Mouse (Mus musculus) MEL (cell line): ENCODE measurements around the gene Dcaf4. TPM values are rescaled to one million over a fixed set of nuclear protein-coding genes. Genes with fewer than 3 reads are reported as not detected.

ENCODE experiments used
- DNase-seq: peaks from one replicate; pipeline ENCODE4 v3.0.0; 2011; ENCODE audit warnings: low read depth, low spot score
- H3K27ac ChIP-seq: 2 replicates; pipeline ENCODE4 v1.5.1; 2012; ENCODE audit warnings: low read depth, mild to moderate bottlenecking, control low read depth, low read length, moderate library complexity; ENCODE audit not compliant: control insufficient read depth
- H3K27me3 ChIP-seq, 2 experiments: fragments of 150-350 bp in 1 of 2; sonication (generic) in 1 of 2; 2 replicates each; pipeline ENCODE4 v1.6.1; 2012; ENCODE audit warnings: low read length in 2 of 2, mild to moderate bottlenecking in 2 of 2, improper control_type of control experiment in 1 of 2, moderate library complexity in 1 of 2; ENCODE audit not compliant: insufficient read depth in 2 of 2, control insufficient read depth in 1 of 2
- H3K36me3 ChIP-seq, 2 experiments: 2 replicates each; pipeline ENCODE4 v1.6.1; 2012 to 2014; ENCODE audit warnings: low read length in 2 of 2, improper control_type of control experiment in 1 of 2, inconsistent platforms in 1 of 2, mild to moderate bottlenecking in 1 of 2; ENCODE audit not compliant: insufficient read depth in 2 of 2, control insufficient read depth in 1 of 2
- H3K4me1 ChIP-seq, 2 experiments: fragments of 150-350 bp in 1 of 2; sonication (generic) in 1 of 2; 2 replicates each; pipeline ENCODE4 v1.6.1; 2012; ENCODE audit warnings: low read length in 2 of 2, improper control_type of control experiment in 1 of 2, mild to moderate bottlenecking in 1 of 2; ENCODE audit not compliant: insufficient read depth in 2 of 2, control insufficient read depth in 1 of 2
- H3K4me3 ChIP-seq, 2 experiments: fragments of 150-350 bp in 1 of 2; sonication (generic) in 1 of 2; 2 replicates each; pipeline ENCODE4 v1.5.1; 2012; ENCODE audit warnings: low read depth in 2 of 2, low read length in 2 of 2, mild to moderate bottlenecking in 2 of 2, moderate library complexity in 2 of 2, control low read depth in 1 of 2, improper control_type of control experiment in 1 of 2; ENCODE audit not compliant: control insufficient read depth in 1 of 2, insufficient read depth in 1 of 2
- H3K79me2 ChIP-seq: 2 replicates; pipeline ENCODE4 v1.6.1; 2012; ENCODE audit warnings: mild to moderate bottlenecking, low read length, moderate library complexity; ENCODE audit not compliant: control insufficient read depth, poor library complexity, insufficient read depth
- H3K9ac ChIP-seq: 2 replicates; pipeline ENCODE4 v1.6.1; 2012; ENCODE audit warnings: low read depth, mild to moderate bottlenecking, control low read depth, low read length, moderate library complexity; ENCODE audit not compliant: control insufficient read depth, poor library complexity, severe bottlenecking
- H3K9me3 ChIP-seq: fragments of 150-350 bp; sonication (generic); replicated peaks from 2 replicates; pipeline ENCODE4 v1.6.1; 2012; ENCODE audit warnings: mild to moderate bottlenecking, low read length, improper control_type of control experiment, moderate library complexity; ENCODE audit not compliant: insufficient read depth
- BHLHE40 ChIP-seq: IDR thresholded peaks from 2 replicates; pipeline ENCODE4 v1.6.1; 2012; ENCODE audit warnings: low read depth, mild to moderate bottlenecking, inconsistent platforms, low read length, improper control_type of control experiment, borderline replicate concordance
- CHD1 ChIP-seq: IDR thresholded peaks from 2 replicates; pipeline ENCODE4 v1.6.1; 2012; ENCODE audit warnings: low read depth, mild to moderate bottlenecking, inconsistent platforms, low read length, improper control_type of control experiment
- CTCF ChIP-seq, 3 experiments: IDR thresholded peaks in 2 of 3; conservative IDR thresholded peaks in 1 of 3; 2 replicates each; pipeline ENCODE4 v1.5.1; 2011 to 2012; ENCODE audit warnings: low read length in 3 of 3, low read depth in 2 of 3, mild to moderate bottlenecking in 2 of 3, improper control_type of control experiment in 1 of 3, inconsistent platforms in 1 of 3, mixed read lengths in 1 of 3, moderate library complexity in 1 of 3; ENCODE audit not compliant: control insufficient read depth in 1 of 3, insufficient read depth in 1 of 3, poor library complexity in 1 of 3, severe bottlenecking in 1 of 3
- E2F4 ChIP-seq: IDR thresholded peaks from 2 replicates; pipeline ENCODE4 v1.6.1; 2011; ENCODE audit warnings: low read depth, low read length, improper control_type of control experiment, borderline replicate concordance
- EP300 ChIP-seq, 2 experiments: IDR thresholded peaks; 2 replicates each; pipeline ENCODE4 v1.6.1; 2011; ENCODE audit warnings: improper control_type of control experiment in 2 of 2, low read length in 2 of 2, low read depth in 1 of 2, mild to moderate bottlenecking in 1 of 2
- ETS1 ChIP-seq: IDR thresholded peaks from 2 replicates; pipeline ENCODE4 v1.6.1; 2012; ENCODE audit warnings: low read depth, mild to moderate bottlenecking, inconsistent platforms, low read length, improper control_type of control experiment, moderate library complexity
- GABPA ChIP-seq: IDR thresholded peaks from 2 replicates; pipeline ENCODE4 v1.6.1; 2012; ENCODE audit warnings: low read depth, mild to moderate bottlenecking, inconsistent platforms, low read length, improper control_type of control experiment, moderate library complexity
- HCFC1 ChIP-seq: IDR thresholded peaks from 2 replicates; pipeline ENCODE4 v1.6.1; 2012; ENCODE audit warnings: low read depth, mild to moderate bottlenecking, inconsistent platforms, low read length, improper control_type of control experiment, moderate library complexity
- KAT2A ChIP-seq: conservative IDR thresholded peaks from 2 replicates; pipeline ENCODE4 v1.6.1; 2012; ENCODE audit warnings: low read depth, low read length, improper control_type of control experiment, inconsistent platforms
- MAFK ChIP-seq: IDR thresholded peaks from 2 replicates; pipeline ENCODE4 v1.6.1; 2011; ENCODE audit warnings: low read depth, mild to moderate bottlenecking, low read length, improper control_type of control experiment, borderline replicate concordance
- MAX ChIP-seq: IDR thresholded peaks from 2 replicates; pipeline ENCODE4 v1.6.1; 2011; ENCODE audit warnings: low read length, improper control_type of control experiment
- POLR2A ChIP-seq, 2 experiments: IDR thresholded peaks; 2 replicates each; pipeline ENCODE4 v1.6.1; 2011 to 2012; ENCODE audit warnings: low read length in 2 of 2, mild to moderate bottlenecking in 2 of 2, control low read depth in 1 of 2, improper control_type of control experiment in 1 of 2, low read depth in 1 of 2, moderate library complexity in 1 of 2; ENCODE audit not compliant: control insufficient read depth in 1 of 2, insufficient read depth in 1 of 2, poor library complexity in 1 of 2
- POLR2AphosphoS5 ChIP-seq: IDR thresholded peaks from 2 replicates; pipeline ENCODE4 v1.6.1; 2012; ENCODE audit warnings: low read depth, borderline replicate concordance, mild to moderate bottlenecking, inconsistent platforms, low read length, moderate library complexity, mixed read lengths
- RCOR1 ChIP-seq: IDR thresholded peaks from 2 replicates; pipeline ENCODE4 v1.6.1; 2012; ENCODE audit warnings: low read depth, mild to moderate bottlenecking, inconsistent platforms, low read length, improper control_type of control experiment
- SIN3A ChIP-seq: IDR thresholded peaks from 2 replicates; pipeline ENCODE4 v1.6.1; 2012; ENCODE audit warnings: low read length, improper control_type of control experiment, inconsistent platforms
- TBP ChIP-seq: IDR thresholded peaks from 2 replicates; pipeline ENCODE4 v1.8.0; 2011; ENCODE audit warnings: low read depth, low read length, improper control_type of control experiment
- TCF12 ChIP-seq: IDR thresholded peaks from 2 replicates; pipeline ENCODE4 v1.6.1; 2014; ENCODE audit warnings: low read depth, mild to moderate bottlenecking, inconsistent platforms, low read length, improper control_type of control experiment, moderate library complexity
- UBTF ChIP-seq: IDR thresholded peaks from 2 replicates; pipeline ENCODE4 v1.6.1; 2012; ENCODE audit warnings: low read depth, mild to moderate bottlenecking, inconsistent platforms, low read length, improper control_type of control experiment, moderate library complexity, borderline replicate concordance; ENCODE audit not compliant: insufficient read depth
- USF1 ChIP-seq: IDR thresholded peaks from 2 replicates; pipeline ENCODE4 v1.6.1; 2014; ENCODE audit warnings: low read depth, mild to moderate bottlenecking, inconsistent platforms, low read length, improper control_type of control experiment, moderate library complexity
- ZC3H11A ChIP-seq: IDR thresholded peaks from 2 replicates; pipeline ENCODE4 v1.6.1; 2012; ENCODE audit warnings: low read depth, mild to moderate bottlenecking, inconsistent platforms, low read length, improper control_type of control experiment
- ZKSCAN1 ChIP-seq: IDR thresholded peaks from 2 replicates; pipeline ENCODE4 v1.6.1; 2012; ENCODE audit warnings: low read depth, mild to moderate bottlenecking, inconsistent platforms, low read length, improper control_type of control experiment, moderate library complexity
- ZMIZ1 ChIP-seq: IDR thresholded peaks from 2 replicates; pipeline ENCODE4 v1.6.1; 2012; ENCODE audit warnings: low read depth, mild to moderate bottlenecking, inconsistent platforms, low read length, improper control_type of control experiment, moderate library complexity
- polyA plus RNA-seq, 2 experiments: library from polyadenylated mRNA; stranded (reverse) in 1 of 2; unstranded in 1 of 2; fragments of >175 nt in 1 of 2; fragments of >200 nt in 1 of 2; gene quantifications; 2 replicates each; pipeline versions ENCODE4 v1.2.1 to v1.2.4; 2012; ENCODE audit warnings: low replicate concordance in 2 of 2, low read depth in 1 of 2; ENCODE audit not compliant: insufficient read length in 2 of 2, insufficient read depth in 1 of 2, missing spikeins in 1 of 2
- total RNA-seq: library from RNA; depleted of rRNA; stranded (reverse); fragments of 300-350 nt; gene quantifications from 2 replicates; pipeline ENCODE4 v1.2.3, GENCODE M21; 2012

The Dcaf4 gene
- total and polyA plus RNA-seq, 3 experiments = 25.7 to 35.9 TPM; not detected in 1

DNA sequence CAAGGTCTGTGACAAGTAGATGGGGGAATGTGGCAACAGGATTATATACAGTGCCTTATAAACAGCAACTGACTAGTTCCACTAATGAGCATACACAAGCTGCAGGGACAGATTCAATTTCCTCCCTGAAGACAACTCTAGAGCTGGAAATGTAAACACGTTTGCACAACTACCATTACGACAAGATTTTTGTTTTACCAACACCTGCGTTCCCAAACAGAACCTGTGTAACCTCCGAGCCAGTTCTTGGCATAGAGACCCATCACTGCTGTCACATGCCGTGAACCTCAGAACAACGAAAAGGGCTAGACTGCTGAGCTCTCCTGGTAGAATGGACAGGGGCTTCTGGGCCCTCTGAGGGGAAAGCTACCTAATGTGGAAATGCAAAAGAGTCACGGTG lies 23.7 kb downstream of the Dcaf4 start:
- Histone ChIP-seq H3K27ac (no peak overlapping the region), H3K4me1 (no peaks in the 10 kb centered on the region), H3K9me3 (no peaks in the 10 kb centered on the region), H3K4me3 (no peak overlapping the region), H3K9ac (no peak overlapping the region), H3K36me3 (no peaks in the 10 kb centered on the region; a peak in 1 of 4 replicates), H3K27me3 (no peaks in the 10 kb centered on the region), H3K79me2 (no peaks in the 10 kb centered on the region)
- TF ChIP-seq ZC3H11A = no peak
- TF ChIP-seq SIN3A = no peak
- TF ChIP-seq ZKSCAN1 = no peak
- no peak for TF ChIP-seq TCF12
- TF ChIP-seq UBTF = no peak
- TF ChIP-seq RCOR1 = no peak
- no peak for TF ChIP-seq CTCF (IDR thresholded peaks at IDR 0.05 in 2 of 3, conservative IDR thresholded peaks at IDR 0.05 in 1 of 3; ENCODE audit: control insufficient read depth in 1 of 3, insufficient read depth in 1 of 3, low read depth in 2 of 3, low read length in 3 of 3, poor library complexity in 1 of 3, severe bottlenecking in 1 of 3)
- no peak for TF ChIP-seq MAFK
- no peak for TF ChIP-seq USF1
- TF ChIP-seq HCFC1 = no peak
- no peak for TF ChIP-seq GABPA
- no peak for TF ChIP-seq POLR2AphosphoS5
- DNase-seq = no peak

DNA sequence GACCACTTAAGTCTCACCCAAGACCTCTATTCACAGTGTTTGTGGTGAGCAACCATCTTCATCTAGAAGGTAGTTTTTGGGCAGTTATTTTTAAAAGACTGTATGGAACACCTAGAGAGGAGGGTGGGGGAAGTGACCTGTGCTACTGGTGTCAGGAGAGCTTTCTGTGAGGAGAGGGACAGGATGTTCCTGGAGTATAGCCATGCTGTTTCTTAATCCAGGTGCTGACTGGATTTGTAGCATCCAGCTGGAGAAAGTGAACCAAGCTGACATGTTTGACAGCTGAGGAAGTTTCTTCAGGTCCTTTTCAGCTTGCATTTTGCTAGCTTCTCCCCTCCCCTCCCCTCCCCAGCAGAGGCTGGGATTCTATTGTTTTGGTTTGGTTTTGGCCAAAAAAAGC lies 24.5 kb downstream of the Dcaf4 start:
- TF ChIP-seq CHD1 (no peak), MAX (no peak), EP300 (IDR thresholded peaks at IDR 0.05; ENCODE audit: low read depth in 1 of 2, low read length in 2 of 2) (no peak), POLR2A (IDR thresholded peaks at IDR 0.05; ENCODE audit: control insufficient read depth in 1 of 2, insufficient read depth in 1 of 2, low read depth in 1 of 2, low read length in 2 of 2, poor library complexity in 1 of 2) (no peak), GABPA (no peak), KAT2A (no peak), TBP (no peak), SIN3A (no peak), BHLHE40 (no peak), ETS1 (no peak), USF1 (no peak), E2F4 (no peak), ZC3H11A (no peak), ZMIZ1 (no peak)
- Histone ChIP-seq H3K9me3 (no peaks in the 10 kb centered on the region), H3K4me3 (no peak overlapping the region), H3K27me3 (no peaks in the 10 kb centered on the region), H3K27ac (no peak overlapping the region), H3K4me1 (no peaks in the 10 kb centered on the region), H3K9ac (no peak overlapping the region), H3K79me2 (no peaks in the 10 kb centered on the region), H3K36me3 (no peaks in the 10 kb centered on the region; a peak in 1 of 4 replicates)
- no peak for DNase-seq
